8 mouse cellular contexts compared by ENCODE assay signal in genomic region chr10:60753261-60753660, GRCm38 (mm10). TPM values are rescaled to one million over a fixed set of nuclear protein-coding genes. Genes with fewer than 3 reads are reported as not detected.
A peak's percentile ranks its signal among the peaks of the same experiment; 100 is the strongest.
DNase-seq lines count a peak whose midpoint lies in the region; ATAC-seq and TF ChIP-seq lines count a peak whose summit lies in the region.

No protein-coding gene starts in this region.

- H3K4me2 ChIP-seq in liver, embryonic 11.5 days: peak overlapping the region; percentile 93
- H3K4me2 ChIP-seq in forebrain, embryonic 15.5 days (replicated peaks): no peak overlapping the region; the same call in 1 of the 2 replicates
- peak overlapping the region; percentile 63; the same call in 1 of the 2 replicates for H3K4me2 ChIP-seq in limb, embryonic 14.5 days (replicated peaks; ENCODE audit: low read depth, low read length, severe bottlenecking)
- H3K4me2 ChIP-seq in stomach, embryonic 16.5 days (ENCODE audit: low read depth, low read length): peak overlapping the region; percentile 72; the same call in 1 of the 2 replicates

- H3K9ac ChIP-seq in liver, embryonic 11.5 days (ENCODE audit: low read depth, low read length): peak overlapping the region; percentile 50
- H3K9ac ChIP-seq in forebrain, embryonic 15.5 days (replicated peaks): no peak overlapping the region
- H3K9ac ChIP-seq in limb, embryonic 14.5 days (ENCODE audit: low read depth, low read length, severe bottlenecking): 0 out of 2 replicates have a peak overlapping the region, but pooled peaks have one; percentile 25
- peak overlapping the region; percentile 72 for H3K9ac ChIP-seq in stomach, embryonic 16.5 days (ENCODE audit: low read length)

- H3K27me3 ChIP-seq in liver, embryonic 11.5 days (replicated peaks; ENCODE audit: control insufficient read depth, insufficient read depth, low read length): no peaks in the 10 kb centered on the region; the same call in 1 of the 2 replicates
- no peaks in the 10 kb centered on the region for H3K27me3 ChIP-seq in forebrain, embryonic 15.5 days
- no peaks in the 10 kb centered on the region for H3K27me3 ChIP-seq in limb, embryonic 14.5 days (ENCODE audit: control insufficient read depth, insufficient read depth, low read length)
- H3K27me3 ChIP-seq in stomach, embryonic 16.5 days (ENCODE audit: control insufficient read depth, insufficient read depth, low read length): no peaks in the 10 kb centered on the region

- no peak for ATAC-seq in liver, embryonic 11.5 days (replicated peaks; ENCODE audit: low FRiP score)
- ATAC-seq in forebrain, embryonic 15.5 days (replicated peaks): peak; percentile 1; the same call in 1 of the 2 replicates
- ATAC-seq in limb, embryonic 14.5 days (ENCODE audit: low FRiP score, low read depth): 0 out of 2 replicates have a peak, but pooled peaks have one; percentile 1
- ATAC-seq in stomach, embryonic 16.5 days (ENCODE audit: insufficient read depth, low FRiP score): no peak

- no peak overlapping the region for H3K27ac ChIP-seq in liver, embryonic 11.5 days (ENCODE audit: low read depth, low read length)
- no peak overlapping the region for H3K27ac ChIP-seq in forebrain, embryonic 15.5 days (replicated peaks)
- H3K27ac ChIP-seq in limb, embryonic 14.5 days (replicated peaks; ENCODE audit: low read depth, low read length): 0 out of 2 replicates have a peak overlapping the region, but pooled peaks have one; percentile 15
- no peak overlapping the region for H3K27ac ChIP-seq in stomach, embryonic 16.5 days (ENCODE audit: low read length)

- no peaks in the 10 kb centered on the region for H3K9me3 ChIP-seq in liver, embryonic 11.5 days (ENCODE audit: control insufficient read depth, low read length)
- H3K9me3 ChIP-seq in forebrain, embryonic 15.5 days: no peaks in the 10 kb centered on the region
- no peaks in the 10 kb centered on the region for H3K9me3 ChIP-seq in limb, embryonic 14.5 days (ENCODE audit: control insufficient read depth, low read length)
- H3K9me3 ChIP-seq in stomach, embryonic 16.5 days (replicated peaks; ENCODE audit: control insufficient read depth, low read length): no peaks in the 10 kb centered on the region; the same call in 1 of the 2 replicates

- 67% methylated on average over 9 of the region's 9 CpGs for WGBS in liver, embryonic 11.5 days
- WGBS in forebrain, embryonic 15.5 days: 78% methylated on average over 9 of the region's 9 CpGs
- WGBS in limb, embryonic 14.5 days: 64% methylated on average over 9 of the region's 9 CpGs
- 73% methylated on average over 9 of the region's 9 CpGs for WGBS in stomach, embryonic 16.5 days

- no peak overlapping the region; the same call in 1 of the 2 replicates for H3K4me3 ChIP-seq in liver, embryonic 11.5 days (ENCODE audit: low read depth, low read length)
- H3K4me3 ChIP-seq in forebrain, embryonic 15.5 days: no peak overlapping the region
- H3K4me3 ChIP-seq in limb, embryonic 14.5 days (replicated peaks; ENCODE audit: low read length): peak overlapping the region; percentile 46
- no peak overlapping the region for H3K4me3 ChIP-seq in stomach, embryonic 16.5 days (replicated peaks; ENCODE audit: low read length)

- H3K36me3 ChIP-seq in liver, embryonic 11.5 days (ENCODE audit: control insufficient read depth, insufficient read depth, low read length): no peaks in the 10 kb centered on the region
- H3K36me3 ChIP-seq in forebrain, embryonic 15.5 days: no peaks in the 10 kb centered on the region
- H3K36me3 ChIP-seq in limb, embryonic 14.5 days (ENCODE audit: control insufficient read depth, insufficient read depth, low read length): 0 out of 2 replicates have a peak, but pooled peaks cover 2% of the 10 kb centered on the region
- H3K36me3 ChIP-seq in stomach, embryonic 16.5 days (ENCODE audit: control insufficient read depth, insufficient read depth, low read length): no peaks in the 10 kb centered on the region

- DNase-seq in liver, embryonic 11.5 days (ENCODE audit: low spot score): no peak
- DNase-seq in liver: no peak
- DNase-seq in limb, embryonic 14.5 days (ENCODE audit: low spot score): no peak
- no peak for DNase-seq in layer of hippocampus, adult 18-20 months (ENCODE audit: low spot score in 2 of 2)
- DNase-seq in gastrocnemius, adult 18-20 months (ENCODE audit: low spot score): no peak
- no peak for DNase-seq in layer of hippocampus, adult 9-11 months

- peaks cover 4% of the 10 kb centered on the region; the same call in 1 of the 2 replicates for H3K4me1 ChIP-seq in liver, embryonic 11.5 days (replicated peaks; ENCODE audit: control insufficient read depth, insufficient read depth, low read length)
- H3K4me1 ChIP-seq in forebrain, embryonic 15.5 days: peaks cover 19% of the 10 kb centered on the region
- peaks cover 11% of the 10 kb centered on the region for H3K4me1 ChIP-seq in limb, embryonic 14.5 days (ENCODE audit: control insufficient read depth, insufficient read depth, low read length)
- no peaks in the 10 kb centered on the region for H3K4me1 ChIP-seq in stomach, embryonic 16.5 days (ENCODE audit: control insufficient read depth, insufficient read depth, low read length)

- TF ChIP-seq POLR2A in limb, embryonic 14.5 days (IDR thresholded peaks at IDR 0.05; ENCODE audit: borderline replicate concordance, extremely low read depth, insufficient read depth, insufficient read length): no peak

RNA-seq across cellular contexts. Expression of gene Slc29a3, which starts 0.7 kb away (rescaled TPM):
- 4.3 and 4.8 TPM in 2 replicates for polyA plus RNA-seq in liver, embryonic 11.5 days (2014; fragmentation: Nextera tagmentation; extraction: Ambion mirVana)
- polyA plus RNA-seq in forebrain, embryonic 15.5 days (2015; fragmentation: Nextera tagmentation; extraction: Ambion mirVana): 13.2 and 13.9 TPM in 2 replicates
- polyA plus RNA-seq in limb, embryonic 14.5 days (2012; rRNA removed): 10.0 and 13.7 TPM in 2 replicates
- polyA plus RNA-seq in limb, embryonic 14.5 days (2014; fragmentation: Nextera tagmentation; extraction: Ambion mirVana): 10.4 and 10.6 TPM in 2 replicates
- polyA plus RNA-seq in stomach, embryonic 16.5 days (2015; fragmentation: Nextera tagmentation; extraction: Ambion mirVana): 6.9 and 9.6 TPM in 2 replicates
- 10 to 100 TPM; 13.6 to 14.5 TPM for total RNA-seq in layer of hippocampus, adult 18-20 months (2021)
- total RNA-seq in gastrocnemius, adult 18-20 months (2021): 1 to 10 TPM; 2.7 to 2.8 TPM

RNA-seq across cellular contexts. Expression of gene Cdh23, which starts 57.0 kb away (rescaled TPM):
- polyA plus RNA-seq in liver, embryonic 11.5 days (2014; fragmentation: Nextera tagmentation; extraction: Ambion mirVana): 0.42 and 0.80 TPM in 2 replicates
- 1.2 and 2.7 TPM in 2 replicates for polyA plus RNA-seq in forebrain, embryonic 15.5 days (2015; fragmentation: Nextera tagmentation; extraction: Ambion mirVana)
- polyA plus RNA-seq in limb, embryonic 14.5 days (2012; rRNA removed): 1.5 and 2.7 TPM in 2 replicates
- 0.73 and 2.2 TPM in 2 replicates for polyA plus RNA-seq in limb, embryonic 14.5 days (2014; fragmentation: Nextera tagmentation; extraction: Ambion mirVana)
- polyA plus RNA-seq in stomach, embryonic 16.5 days (2015; fragmentation: Nextera tagmentation; extraction: Ambion mirVana): 0.44 and 0.53 TPM in 2 replicates
- 1 to 10 TPM; 5.8 to 5.9 TPM for total RNA-seq in layer of hippocampus, adult 18-20 months (2021)
- 1 to 10 TPM; 1.3 to 2.7 TPM for total RNA-seq in gastrocnemius, adult 18-20 months (2021)

Comparison
In these comparisons a context has a peak if more than half of its experiments do, and no peak if none do; other contexts are left out.
1. ATAC-seq: peak in forebrain, embryonic 15.5 days (single experiment) and limb, embryonic 14.5 days (single experiment); none in liver, embryonic 11.5 days (single experiment) and stomach, embryonic 16.5 days (single experiment).